Mouse (Mus musculus): Measurements from ENCODE around the gene Nectin2. TPM values are rescaled to one million over a fixed set of nuclear protein-coding genes. Genes with fewer than 3 reads are reported as not detected.

Gene Nectin2
- polyA plus RNA-seq, 1 experiment from 2014 or later, result 89.0 TPM

Other genes with a start within 250 kb of the Nectin2 start
- 2.4 and 3.8 TPM in 2 replicates for gene Bloc1s3, start 242.1 kb downstream of the Nectin2 start, polyA plus RNA-seq (2016; fragmentation: Nextera tagmentation; extraction: Ambion mirVana)
- 68.8 and 71.4 TPM in 2 replicates for gene Trappc6a, start 242.1 kb downstream of the Nectin2 start, polyA plus RNA-seq (2016; fragmentation: Nextera tagmentation; extraction: Ambion mirVana)
- gene Nkpd1, start 232.6 kb downstream of the Nectin2 start, polyA plus RNA-seq (2016; fragmentation: Nextera tagmentation; extraction: Ambion mirVana), result 0.09 and 0.10 TPM in 2 replicates
- gene Ppp1r37, start 187.4 kb downstream of the Nectin2 start, polyA plus RNA-seq (2016; fragmentation: Nextera tagmentation; extraction: Ambion mirVana), result 22.6 and 30.4 TPM in 2 replicates
- gene Zfp296, start 173.2 kb downstream of the Nectin2 start, polyA plus RNA-seq (2016; fragmentation: Nextera tagmentation; extraction: Ambion mirVana), result 0.22 and 0.72 TPM in 2 replicates
- 177 and 188 TPM in 2 replicates for gene Gemin7, start 172.9 kb downstream of the Nectin2 start, polyA plus RNA-seq (2016; fragmentation: Nextera tagmentation; extraction: Ambion mirVana)
- 57.5 and 68.8 TPM in 2 replicates for gene Clasrp, start 146.0 kb downstream of the Nectin2 start, polyA plus RNA-seq (2016; fragmentation: Nextera tagmentation; extraction: Ambion mirVana)
- 4.4 and 6.1 TPM in 2 replicates for gene Relb, start 121.0 kb downstream of the Nectin2 start, polyA plus RNA-seq (2016; fragmentation: Nextera tagmentation; extraction: Ambion mirVana)
- 83.8 and 99.9 TPM in 2 replicates for gene Clptm1, start 85.5 kb downstream of the Nectin2 start, polyA plus RNA-seq (2016; fragmentation: Nextera tagmentation; extraction: Ambion mirVana)
- 0.30 TPM in 1 of 2 replicates, not detected in the other for gene Apoc2, start 72.5 kb downstream of the Nectin2 start, polyA plus RNA-seq (2016; fragmentation: Nextera tagmentation; extraction: Ambion mirVana)
- not detected in 2 replicates for gene Gm44805, start 69.1 kb downstream of the Nectin2 start, polyA plus RNA-seq (2016; fragmentation: Nextera tagmentation; extraction: Ambion mirVana)
- gene Apoc4, start 69.0 kb downstream of the Nectin2 start, polyA plus RNA-seq (2016; fragmentation: Nextera tagmentation; extraction: Ambion mirVana), result not detected in 2 replicates
- 2.2 and 2.3 TPM in 2 replicates for gene Apoc1, start 57.8 kb downstream of the Nectin2 start, polyA plus RNA-seq (2016; fragmentation: Nextera tagmentation; extraction: Ambion mirVana)
- gene Apoe, start 51.3 kb downstream of the Nectin2 start, polyA plus RNA-seq (2016; fragmentation: Nextera tagmentation; extraction: Ambion mirVana), result 179 and 230 TPM in 2 replicates
- 209 and 211 TPM in 2 replicates for gene Tomm40, start 35.0 kb downstream of the Nectin2 start, polyA plus RNA-seq (2016; fragmentation: Nextera tagmentation; extraction: Ambion mirVana)
- gene Bcam, start 20.5 kb upstream of the Nectin2 start, polyA plus RNA-seq (2016; fragmentation: Nextera tagmentation; extraction: Ambion mirVana), result 46.8 and 57.3 TPM in 2 replicates
- gene Cblc, start 46.3 kb upstream of the Nectin2 start, polyA plus RNA-seq (2016; fragmentation: Nextera tagmentation; extraction: Ambion mirVana), result 1.2 and 1.8 TPM in 2 replicates
- gene Bcl3, start 72.3 kb upstream of the Nectin2 start, polyA plus RNA-seq (2016; fragmentation: Nextera tagmentation; extraction: Ambion mirVana), result 0.60 and 0.78 TPM in 2 replicates
- gene Gm19345, start 101.5 kb upstream of the Nectin2 start, polyA plus RNA-seq (2016; fragmentation: Nextera tagmentation; extraction: Ambion mirVana), result 0.20 TPM in 1 of 2 replicates, not detected in the other
- gene Ceacam16, start 110.8 kb upstream of the Nectin2 start, polyA plus RNA-seq (2016; fragmentation: Nextera tagmentation; extraction: Ambion mirVana), result not detected in 2 replicates
- gene Ceacam19, start 137.5 kb upstream of the Nectin2 start, polyA plus RNA-seq (2016; fragmentation: Nextera tagmentation; extraction: Ambion mirVana), result not detected in 2 replicates
- 4.4 and 5.4 TPM in 2 replicates for gene Pvr, start 170.7 kb upstream of the Nectin2 start, polyA plus RNA-seq (2016; fragmentation: Nextera tagmentation; extraction: Ambion mirVana)
- gene Igsf23, start 200.3 kb upstream of the Nectin2 start, polyA plus RNA-seq (2016; fragmentation: Nextera tagmentation; extraction: Ambion mirVana), result 0.21 and 0.41 TPM in 2 replicates
- gene Ceacam20, start 214.9 kb upstream of the Nectin2 start, polyA plus RNA-seq (2016; fragmentation: Nextera tagmentation; extraction: Ambion mirVana), result not detected in 2 replicates
- gene Nlrp9b, start 241.0 kb upstream of the Nectin2 start, polyA plus RNA-seq (2016; fragmentation: Nextera tagmentation; extraction: Ambion mirVana), result not detected in 2 replicates